Mouse (Mus musculus): ENCODE data around the gene Zfp366.

Gene Zfp366

DNA sequence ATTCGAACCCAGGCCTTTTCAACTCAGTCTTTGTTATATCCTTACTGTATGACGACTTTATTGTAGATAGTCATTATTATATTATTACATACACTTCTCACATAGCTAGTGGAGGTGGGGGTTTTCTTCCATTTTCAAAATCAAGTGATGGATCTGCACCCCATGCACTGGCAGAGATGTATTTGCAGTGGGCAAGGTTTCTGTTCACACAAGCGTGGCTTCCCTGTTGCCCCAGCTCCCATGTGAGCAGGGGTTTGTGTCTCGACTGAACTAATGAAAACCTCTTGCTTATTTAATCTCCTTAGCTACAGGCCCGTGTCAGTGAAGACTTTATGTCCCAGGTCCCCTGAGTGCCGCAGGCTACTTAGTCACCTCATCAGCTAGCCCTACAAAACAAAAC is 59.8 kb downstream of the Zfp366 start:
- no peak for ATAC-seq (ENCODE audit: insufficient number of reproducible peaks, low FRiP score, low TSS enrichment)

DNA sequence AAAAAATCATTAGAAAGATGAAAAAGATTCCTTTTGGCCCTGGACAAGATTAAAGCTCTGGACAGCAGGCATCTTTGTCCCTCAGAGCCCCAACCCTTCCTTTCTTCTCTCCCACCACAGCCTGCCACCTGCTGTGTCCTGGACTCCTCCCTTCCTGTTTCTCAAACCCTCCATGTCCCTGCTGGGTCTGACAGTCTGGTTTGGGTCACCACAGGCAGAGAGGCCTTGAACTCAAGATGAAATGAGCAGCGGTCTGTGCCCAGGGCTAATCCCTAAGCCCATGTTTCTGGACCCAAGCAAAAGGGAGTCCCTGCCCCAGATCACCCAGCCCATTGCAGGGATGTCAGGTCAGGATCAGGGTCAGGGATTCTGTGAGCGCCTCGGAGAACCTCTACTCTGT is 60.3 kb downstream of the Zfp366 start:
- ATAC-seq (ENCODE audit: insufficient number of reproducible peaks, low FRiP score, low TSS enrichment): no peak

DNA sequence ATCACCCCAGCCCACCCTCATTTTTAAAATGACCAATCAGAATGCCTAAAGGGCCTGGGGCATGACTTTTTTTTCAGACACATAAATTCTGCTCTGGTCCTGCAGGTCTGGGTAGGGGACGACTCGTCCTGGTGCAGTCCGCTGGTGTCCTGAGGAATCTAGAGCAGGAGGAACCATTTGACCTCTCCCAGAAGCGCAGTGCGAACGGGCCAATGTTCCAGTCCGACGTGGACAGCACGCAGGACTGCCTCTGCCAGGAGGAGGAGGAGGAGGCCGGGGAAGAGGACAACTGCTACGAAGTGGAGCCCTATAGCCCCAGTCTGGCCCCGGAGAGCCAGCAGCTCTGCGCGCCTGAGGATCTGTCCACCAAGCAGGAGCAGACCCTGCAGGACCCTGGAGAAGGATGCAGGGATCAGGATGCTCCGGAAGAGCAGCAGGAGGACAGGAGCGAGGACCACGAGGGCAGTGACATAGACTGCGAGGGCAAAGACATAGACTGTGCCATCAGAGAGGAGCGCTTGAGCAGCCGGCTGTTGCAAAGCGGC is 61.4 kb downstream of the Zfp366 start:
- no peak for ATAC-seq (ENCODE audit: insufficient number of reproducible peaks, low FRiP score, low TSS enrichment)

DNA sequence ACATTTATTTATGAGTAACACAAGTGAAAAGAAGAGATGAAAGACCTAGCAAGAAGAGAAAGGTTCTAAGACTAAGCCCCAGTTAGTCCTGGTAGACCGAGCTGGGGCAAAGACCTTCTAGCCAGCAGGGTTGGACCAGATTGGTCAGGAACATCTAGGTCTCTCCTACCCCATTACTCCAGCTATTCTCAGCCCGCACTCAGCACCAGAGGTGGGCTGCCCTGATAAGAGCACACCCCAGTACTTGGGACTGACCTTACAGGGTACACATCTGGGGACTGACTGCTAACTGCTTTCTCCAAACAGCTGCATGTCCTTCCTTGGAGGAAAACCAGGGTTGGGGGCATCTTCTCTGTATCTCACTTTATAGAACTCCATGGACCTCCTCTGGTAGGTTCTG is 66.2 kb downstream of the Zfp366 start:
- no peak for ATAC-seq (ENCODE audit: insufficient number of reproducible peaks, low FRiP score, low TSS enrichment)

DNA sequence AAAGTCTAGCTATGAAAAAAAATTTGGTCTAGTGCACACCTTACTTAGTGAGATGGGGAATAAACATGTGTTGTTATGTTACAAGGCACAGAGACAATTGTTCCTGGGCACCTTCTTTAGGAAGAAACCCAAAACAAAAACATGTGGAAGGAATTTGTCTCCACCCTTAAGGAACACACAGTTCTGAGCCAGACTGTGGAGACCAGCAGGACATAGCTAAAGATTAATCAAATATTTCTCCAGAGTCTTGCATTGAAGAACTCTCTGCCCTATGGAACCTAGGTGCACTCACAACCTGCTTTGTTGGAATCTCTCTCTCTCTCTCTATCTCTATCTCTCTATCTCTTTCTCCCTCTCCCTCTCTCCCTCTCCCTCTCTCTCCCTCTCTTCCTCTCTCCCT is 69.6 kb downstream of the Zfp366 start:
- no peak for ATAC-seq (ENCODE audit: insufficient number of reproducible peaks, low FRiP score, low TSS enrichment)

DNA sequence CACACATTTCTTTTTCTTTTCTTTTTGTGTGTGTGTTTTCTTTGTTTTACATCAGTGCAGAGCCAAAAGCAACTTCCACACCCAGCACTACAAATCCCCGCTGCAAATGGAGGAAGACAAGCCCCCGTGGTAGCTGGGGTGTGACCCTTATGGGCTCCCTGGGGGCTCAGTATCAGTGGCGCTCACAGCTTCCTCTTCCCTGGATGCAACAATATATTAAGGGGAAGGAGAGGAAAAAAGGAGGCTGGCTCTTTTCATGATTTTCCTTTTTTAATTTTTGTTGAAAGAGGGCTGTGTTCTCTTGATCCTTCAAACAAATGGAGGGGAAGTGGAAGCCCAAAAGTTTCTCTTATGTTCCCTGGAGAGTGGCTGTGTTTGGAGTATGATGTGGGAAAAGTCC is 70.2 kb downstream of the Zfp366 start:
- ATAC-seq (ENCODE audit: insufficient number of reproducible peaks, low FRiP score, low TSS enrichment): no peak

DNA sequence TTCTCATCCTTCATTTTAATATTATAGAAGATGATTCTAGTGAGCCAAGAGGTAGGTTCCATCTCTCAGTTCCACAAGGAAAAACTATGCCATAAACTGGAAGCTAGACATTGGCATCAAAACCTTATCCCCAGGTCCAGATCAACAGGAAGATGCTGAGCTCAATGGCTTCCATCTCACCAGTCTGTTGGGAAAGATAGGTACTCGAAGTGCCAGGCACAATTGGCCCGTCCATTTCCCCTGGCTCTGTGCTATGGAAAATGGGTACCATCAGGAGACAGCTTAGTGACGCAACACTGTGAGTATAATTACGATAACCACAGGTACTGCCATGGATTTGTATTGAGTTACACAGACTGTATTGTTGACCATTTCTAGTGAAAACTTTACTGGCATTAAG is 72.3 kb downstream of the Zfp366 start:
- no peak for ATAC-seq (ENCODE audit: insufficient number of reproducible peaks, low FRiP score, low TSS enrichment)

DNA sequence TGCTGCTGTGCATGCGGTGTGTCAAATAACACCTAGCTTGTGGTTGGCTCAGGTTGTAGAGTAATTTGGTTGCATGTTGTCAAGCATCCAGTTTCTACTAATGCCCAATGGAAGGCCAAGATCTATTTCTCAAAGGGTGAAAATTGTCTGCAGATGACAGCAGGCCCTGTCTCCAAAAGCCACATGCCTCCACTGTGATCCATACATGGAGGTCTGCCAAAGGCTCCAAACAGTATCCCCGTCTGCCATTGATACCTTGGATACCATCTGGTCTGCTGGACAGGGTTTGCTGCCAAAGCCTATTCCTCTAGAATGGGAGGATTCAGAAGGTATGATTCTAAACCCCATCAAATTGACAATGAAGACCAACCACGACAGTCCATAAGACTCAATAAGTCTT is 74.1 kb downstream of the Zfp366 start:
- peak; percentile 56 for ATAC-seq (ENCODE audit: insufficient number of reproducible peaks, low FRiP score, low TSS enrichment)

DNA sequence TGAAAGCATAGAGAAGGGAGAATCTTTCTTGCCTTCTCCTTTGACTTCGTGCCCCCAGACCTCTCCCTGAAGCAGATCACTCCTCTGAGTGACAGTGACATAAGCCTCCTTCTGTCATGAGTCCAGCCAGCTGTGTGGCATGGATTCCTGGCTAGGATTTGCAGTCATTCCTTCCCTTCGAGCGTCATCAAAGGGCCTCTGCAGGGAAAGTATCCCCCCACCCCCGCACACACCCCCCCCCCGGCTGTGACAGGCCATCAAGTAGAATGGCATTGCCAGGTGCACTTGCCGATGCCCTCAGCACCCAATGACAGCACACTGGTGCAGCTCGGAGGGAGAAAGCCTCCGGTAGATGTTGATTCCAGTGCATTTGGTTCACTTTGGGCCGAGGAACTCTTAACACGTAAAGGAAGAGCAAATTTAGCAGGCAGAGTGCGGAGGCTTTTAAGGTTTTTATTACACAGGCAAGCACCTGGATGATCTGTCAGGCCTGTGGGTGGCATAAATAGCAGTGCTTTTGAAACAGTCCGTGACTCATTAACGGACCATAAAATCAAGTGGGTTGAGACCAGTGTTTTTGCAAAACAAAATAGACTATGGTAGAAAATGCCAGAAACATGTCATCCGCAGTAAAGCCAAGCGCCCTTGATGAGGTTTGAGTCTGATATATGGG is 75.0 kb downstream of the Zfp366 start:
- no peak for ATAC-seq (ENCODE audit: insufficient number of reproducible peaks, low FRiP score, low TSS enrichment)

DNA sequence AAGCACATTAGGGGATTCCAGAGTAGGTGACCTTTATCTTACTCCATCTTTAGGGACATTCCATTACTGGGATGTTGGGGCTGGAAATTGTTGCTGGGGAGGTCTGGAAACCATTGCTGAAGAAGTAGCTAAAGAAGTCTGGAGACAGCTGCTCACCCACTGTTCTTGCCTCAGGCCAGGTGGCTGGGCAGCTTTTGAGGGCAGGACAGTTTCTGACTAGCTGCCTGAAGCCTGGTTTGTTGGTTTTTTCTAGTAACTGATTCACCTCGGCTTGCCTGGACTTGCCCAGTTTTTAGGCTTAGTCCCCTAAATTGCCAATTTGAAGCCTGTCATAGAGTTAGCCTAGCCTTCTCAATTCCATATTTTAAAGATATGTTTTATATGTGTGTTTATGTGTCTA is 77.8 kb downstream of the Zfp366 start:
- ATAC-seq (ENCODE audit: insufficient number of reproducible peaks, low FRiP score, low TSS enrichment): no peak

DNA sequence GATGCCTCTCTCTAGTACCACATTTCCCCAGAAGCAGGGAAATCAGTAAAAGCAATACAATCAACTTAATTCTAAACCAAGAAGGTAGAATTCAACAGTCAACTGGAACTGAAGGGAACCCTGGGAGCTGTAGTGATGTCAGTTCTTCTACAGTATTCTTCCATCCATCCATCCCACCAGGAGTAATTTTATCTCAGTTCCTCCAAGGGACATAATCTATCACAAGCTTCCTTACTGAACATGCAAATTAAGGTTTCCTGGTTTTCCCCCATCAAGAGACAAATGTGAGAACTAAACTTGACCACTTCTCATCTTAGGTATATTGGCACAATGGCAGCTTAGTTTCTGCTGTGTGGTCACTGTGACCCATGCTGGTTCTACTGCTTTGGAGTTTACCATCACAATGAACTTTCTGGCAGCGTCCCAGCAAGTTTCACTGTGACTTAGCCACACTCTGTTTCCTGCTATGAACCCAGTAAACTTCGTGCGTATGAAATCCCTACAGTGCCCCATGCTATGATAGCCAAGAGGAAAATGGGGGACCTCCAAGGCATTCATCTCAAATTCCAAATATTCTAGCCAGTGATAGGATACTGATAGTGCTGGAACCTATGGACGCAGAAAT is 78.6 kb downstream of the Zfp366 start:
- ATAC-seq (ENCODE audit: insufficient number of reproducible peaks, low FRiP score, low TSS enrichment): no peak

DNA sequence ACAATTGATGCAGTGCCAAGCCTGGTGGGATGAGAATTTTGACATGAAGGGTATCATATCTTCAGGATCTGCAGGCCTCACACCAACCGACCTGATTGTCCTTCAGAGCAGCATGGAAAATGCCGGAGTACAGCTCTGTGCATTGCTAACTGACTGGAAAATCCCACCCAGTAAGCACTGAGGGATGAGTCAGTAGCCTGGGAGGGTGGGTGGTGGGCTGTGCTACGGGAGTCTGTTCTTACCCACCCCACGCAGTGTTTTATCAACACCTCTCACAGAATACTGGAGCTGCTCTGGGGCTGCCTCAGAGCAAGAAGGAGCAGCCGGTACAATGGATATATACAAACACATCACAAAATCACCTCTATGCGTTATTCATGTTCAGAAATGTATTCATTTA is 79.9 kb downstream of the Zfp366 start:
- ATAC-seq (ENCODE audit: insufficient number of reproducible peaks, low FRiP score, low TSS enrichment): no peak

DNA sequence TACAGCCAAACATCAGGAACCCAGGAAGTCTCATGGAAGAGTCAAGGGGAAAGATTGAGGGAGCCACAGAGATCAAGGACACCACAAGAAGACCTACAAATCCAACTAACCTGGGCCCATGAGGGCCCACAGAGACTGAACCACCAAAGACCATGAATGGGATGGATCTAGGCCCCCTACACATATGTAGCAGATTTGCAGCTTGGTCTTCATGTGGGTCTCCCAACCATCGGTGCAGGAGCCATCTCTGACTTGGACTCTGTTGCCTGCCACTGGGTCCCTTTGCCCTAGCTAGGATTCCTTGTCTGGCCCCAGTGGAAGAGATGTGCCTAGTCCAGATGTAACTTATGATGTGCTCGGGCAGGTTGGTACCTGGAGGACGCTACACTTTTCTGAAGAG is 87.4 kb downstream of the Zfp366 start:
- ATAC-seq (ENCODE audit: insufficient number of reproducible peaks, low FRiP score, low TSS enrichment): no peak

DNA sequence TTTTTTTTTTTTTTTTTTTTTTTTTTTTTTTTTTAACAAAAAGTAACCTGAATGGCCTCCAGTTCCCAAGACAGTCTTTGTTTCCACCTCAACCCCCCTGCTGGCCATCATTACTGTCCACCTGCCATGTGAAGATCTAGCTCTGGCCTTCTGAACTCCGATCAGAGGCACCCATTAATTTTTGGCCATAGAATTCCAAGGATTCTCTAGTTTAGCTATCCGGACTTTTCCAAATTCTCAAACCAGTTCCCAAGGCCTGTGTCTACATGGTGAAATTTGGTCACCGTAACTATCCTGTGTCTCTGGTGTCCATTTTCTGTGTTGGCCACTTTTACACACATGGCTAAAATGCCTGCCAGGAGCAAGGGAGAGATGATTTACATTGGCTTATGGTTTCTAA is 92.9 kb downstream of the Zfp366 start:
- ATAC-seq (ENCODE audit: insufficient number of reproducible peaks, low FRiP score, low TSS enrichment): no peak

DNA sequence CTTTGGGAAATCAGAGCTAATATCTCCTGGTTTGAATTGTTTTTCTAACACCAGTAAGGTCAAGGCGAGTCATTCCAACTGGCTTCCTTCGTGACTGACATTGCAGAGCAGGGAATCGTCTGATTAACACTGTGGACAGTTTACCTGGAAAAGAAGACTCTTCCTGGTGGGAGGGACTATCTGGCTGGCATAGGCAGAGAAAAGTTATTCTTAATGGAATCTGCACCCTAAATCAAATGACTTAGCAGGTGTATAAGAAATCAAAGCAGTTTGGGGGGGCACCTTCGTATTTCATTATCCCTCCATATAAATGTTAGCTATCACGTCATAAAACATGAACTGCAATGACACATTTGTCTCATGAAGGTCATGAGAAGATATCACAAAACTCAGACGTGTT is 93.9 kb downstream of the Zfp366 start:
- no peak for ATAC-seq (ENCODE audit: insufficient number of reproducible peaks, low FRiP score, low TSS enrichment)

DNA sequence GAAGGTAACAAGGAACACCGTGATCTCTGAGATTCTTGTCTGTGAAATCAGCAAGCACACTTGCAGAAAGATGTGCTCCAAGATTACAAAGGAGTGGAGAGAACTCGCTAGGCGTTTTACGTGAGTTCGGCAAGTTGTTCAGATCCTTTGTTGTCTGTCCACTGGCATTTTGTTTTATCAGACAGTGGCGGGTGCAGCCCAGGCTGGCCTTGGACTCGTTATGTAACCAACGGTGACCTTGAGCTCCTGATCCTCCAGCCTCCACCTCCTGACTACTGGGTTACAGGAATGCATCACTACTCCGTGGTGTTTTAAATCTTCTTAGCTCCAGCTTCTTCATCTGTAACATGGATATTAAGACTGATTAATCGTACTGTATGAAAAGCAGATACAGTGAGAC is 94.7 kb downstream of the Zfp366 start:
- no peak for ATAC-seq (ENCODE audit: insufficient number of reproducible peaks, low FRiP score, low TSS enrichment)

DNA sequence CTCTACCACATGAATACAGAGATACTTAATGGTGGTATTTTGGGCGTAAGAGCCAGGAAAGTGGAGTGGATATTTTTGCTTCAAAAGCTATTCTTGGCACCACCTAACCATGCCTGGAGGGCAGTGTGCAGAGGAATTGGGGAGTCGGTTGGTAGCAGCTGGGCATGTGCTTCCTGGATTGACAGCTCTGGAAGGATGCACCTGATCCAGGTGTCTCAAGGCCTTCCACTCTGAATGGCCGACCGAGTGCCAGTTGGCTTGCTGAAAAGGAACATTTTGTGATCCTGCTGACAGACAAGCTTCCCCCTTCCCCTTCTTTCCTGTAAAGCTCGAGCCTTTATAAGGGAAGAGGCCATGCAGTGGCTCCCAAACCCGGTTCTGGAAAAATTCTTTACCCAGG is 98.3 kb downstream of the Zfp366 start:
- ATAC-seq (ENCODE audit: insufficient number of reproducible peaks, low FRiP score, low TSS enrichment): no peak

DNA sequence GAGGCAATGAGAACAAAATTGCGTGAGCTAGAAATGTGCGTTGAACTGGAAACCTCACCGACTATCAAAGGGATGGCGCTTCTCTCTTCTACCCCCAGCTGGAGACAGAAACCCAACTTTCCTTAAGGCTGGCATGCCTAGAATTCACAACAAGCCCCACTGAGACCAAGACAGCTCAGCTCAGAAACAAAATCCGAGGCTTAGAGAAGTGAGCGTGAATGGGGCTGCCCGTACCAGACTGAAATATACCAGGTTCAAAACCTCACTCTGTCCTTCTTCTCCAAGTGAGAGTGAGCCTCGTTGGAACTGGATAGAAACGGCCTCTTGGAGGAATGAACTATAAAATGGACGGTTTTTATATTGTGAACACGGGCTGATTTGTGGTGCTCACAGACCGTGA is 99.3 kb downstream of the Zfp366 start:
- no peak for ATAC-seq (ENCODE audit: insufficient number of reproducible peaks, low FRiP score, low TSS enrichment)

DNA sequence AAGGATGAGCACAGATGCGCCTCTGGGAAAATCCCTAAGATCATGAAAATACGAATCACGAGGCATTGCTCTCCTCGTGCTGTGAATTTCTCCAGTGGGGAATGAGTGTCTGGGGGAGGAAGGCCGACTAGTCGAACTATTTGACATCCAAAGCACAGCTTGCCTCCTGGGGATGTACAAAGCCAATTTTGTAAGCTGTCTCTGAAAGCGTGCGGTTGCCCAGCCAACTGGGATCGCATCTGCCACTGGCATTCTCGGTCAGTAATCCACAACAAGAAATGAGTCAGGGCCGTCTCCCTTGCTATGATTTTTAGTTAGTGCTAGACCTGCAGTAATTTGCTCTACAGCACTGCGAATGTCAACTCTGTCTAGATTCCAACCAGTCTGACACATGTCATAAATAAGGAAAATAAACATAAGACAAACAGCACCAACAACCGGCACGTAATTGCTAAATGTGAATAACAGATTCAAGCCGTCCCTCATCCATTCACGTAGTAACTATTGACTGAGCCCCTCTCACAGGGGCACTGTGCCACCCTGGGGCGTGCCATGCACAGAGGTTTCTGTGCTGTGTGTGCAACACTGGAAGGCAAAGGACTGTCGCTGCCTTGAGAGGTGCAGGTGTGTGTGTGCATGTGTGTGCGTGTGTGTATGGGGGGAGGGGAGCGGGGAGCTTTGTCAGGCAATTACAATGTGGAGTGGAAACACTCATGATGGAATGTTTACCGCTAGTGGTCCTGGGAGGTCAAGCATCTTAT is 100.0 kb downstream of the Zfp366 start:
- ATAC-seq (ENCODE audit: insufficient number of reproducible peaks, low FRiP score, low TSS enrichment): 0 out of 2 replicates have a peak, but pooled peaks have one; percentile 20

DNA sequence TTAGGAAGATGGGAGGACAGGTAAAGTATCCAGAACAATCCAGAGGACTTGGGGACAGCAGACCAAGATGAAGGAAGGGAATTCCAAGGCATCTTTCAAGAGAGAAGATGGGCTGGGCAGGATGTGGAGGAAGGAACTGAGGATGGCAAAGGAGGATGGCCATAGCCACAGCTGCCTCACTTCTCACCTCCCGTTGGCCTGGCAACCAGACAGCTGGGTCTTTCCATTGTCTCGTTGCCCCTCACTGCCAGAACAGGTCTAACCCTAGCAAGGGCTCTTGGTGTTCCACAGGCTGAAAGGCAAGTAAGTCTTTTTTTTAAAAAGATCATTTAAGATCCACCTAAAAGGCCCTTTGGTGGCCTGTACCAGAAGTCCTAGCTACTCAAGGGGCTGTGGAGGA is 100.6 kb downstream of the Zfp366 start:
- no peak for ATAC-seq (ENCODE audit: insufficient number of reproducible peaks, low FRiP score, low TSS enrichment)

DNA sequence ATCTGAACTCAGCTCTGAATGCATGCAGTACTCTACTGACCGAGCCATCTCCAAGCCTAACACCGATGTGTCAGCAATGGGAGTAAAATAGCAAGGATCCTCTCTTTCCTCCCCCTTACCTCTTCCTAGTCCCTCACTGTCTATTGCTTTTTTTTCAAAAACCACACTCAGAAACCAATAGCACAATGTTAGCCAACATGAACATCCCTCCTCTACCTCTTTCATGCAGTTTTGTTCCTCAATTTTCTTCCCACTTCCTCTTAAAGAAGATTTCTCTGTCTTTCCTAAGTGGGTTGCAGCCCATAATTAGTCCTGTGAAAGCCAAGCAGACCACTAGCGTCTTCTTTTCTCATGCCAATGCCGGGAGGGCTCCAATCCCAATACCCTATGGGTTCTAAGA is 102.6 kb downstream of the Zfp366 start:
- no peak for ATAC-seq (ENCODE audit: insufficient number of reproducible peaks, low FRiP score, low TSS enrichment)

DNA sequence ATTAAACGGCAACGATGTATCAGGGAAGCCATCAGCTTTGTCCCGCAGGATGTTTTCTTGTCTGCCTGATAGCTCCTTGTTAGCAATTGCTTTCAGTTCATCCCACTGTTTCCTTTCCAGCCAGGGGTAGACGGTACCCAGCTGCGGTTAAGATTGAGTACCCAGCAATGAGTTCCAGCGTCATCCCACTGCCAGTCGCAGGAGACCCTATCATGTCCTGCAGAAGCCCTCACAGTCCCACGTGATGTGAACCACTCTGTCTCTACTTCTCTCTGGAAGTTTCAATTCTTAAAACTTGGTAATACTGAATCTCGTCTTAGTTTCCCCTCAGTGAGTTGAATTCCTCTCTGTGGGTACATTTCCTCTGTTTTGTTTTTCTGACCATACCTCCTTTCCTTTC is 103.2 kb downstream of the Zfp366 start:
- ATAC-seq (ENCODE audit: insufficient number of reproducible peaks, low FRiP score, low TSS enrichment): no peak
